Mouse (Mus musculus) lung, embryonic 15.5 days (tissue): ENCODE measurements around the gene Ntn1. TPM values are rescaled to one million over a fixed set of nuclear protein-coding genes. Genes with fewer than 3 reads are reported as not detected.

Experiments used
- ATAC-seq: fragments of 200-750 bp; cut with Nextera tagmentation; 2 replicates; pipeline ENCODE4 v1.8.0; 2017; ENCODE audit warnings: moderate number of reproducible peaks, borderline replicate concordance; ENCODE audit not compliant: low FRiP score, low TSS enrichment; ENCODE audit errors: extremely low read depth
- H3K27ac ChIP-seq: fragments of 300-500 bp; sonication (generic); 2 replicates; pipeline ENCODE4 v1.5.1; 2015; ENCODE audit warnings: moderate library complexity, mild to moderate bottlenecking, inconsistent platforms
- H3K27me3 ChIP-seq: fragments of 300-500 bp; sonication (generic); 2 replicates; pipeline ENCODE4 v1.6.1; 2015; ENCODE audit warnings: inconsistent platforms
- H3K36me3 ChIP-seq: fragments of 300-500 bp; sonication (generic); 2 replicates; pipeline ENCODE4 v1.6.1; 2015; ENCODE audit warnings: inconsistent platforms
- H3K4me1 ChIP-seq: fragments of 300-500 bp; sonication (generic); 2 replicates; pipeline ENCODE4 v1.6.1; 2015; ENCODE audit warnings: inconsistent platforms
- H3K4me2 ChIP-seq: fragments of 300-500 bp; sonication (generic); 2 replicates; pipeline ENCODE4 v1.6.1; 2015; ENCODE audit warnings: inconsistent platforms, mild to moderate bottlenecking, moderate library complexity
- H3K4me3 ChIP-seq: fragments of 300-500 bp; sonication (generic); 2 replicates; pipeline ENCODE4 v1.5.1; 2015; ENCODE audit warnings: mild to moderate bottlenecking, inconsistent platforms
- H3K9ac ChIP-seq: fragments of 300-500 bp; sonication (generic); 2 replicates; pipeline ENCODE4 v1.6.1; 2015; ENCODE audit warnings: inconsistent platforms
- H3K9me3 ChIP-seq: fragments of 300-500 bp; sonication (generic); 2 replicates; pipeline ENCODE4 v1.6.1; 2016; ENCODE audit warnings: inconsistent platforms
- WGBS: fragments of 180-500 bp; shearing (Covaris S2); methylation state at CpG from one replicate; pipeline ENCODE4 v1.1.7; 2015; 5-methylcytosine and 5-hydroxymethylcytosine counted together
- polyA plus RNA-seq: library from polyadenylated mRNA; unstranded; fragments of >200 nt; fragmentation: Nextera tagmentation; extraction: Ambion mirVana; gene quantifications from 2 replicates; pipeline ENCODE4 v1.2.1, GENCODE M21; 2015

Gene Ntn1
- polyA plus RNA-seq = 4.0 and 4.8 TPM in 2 replicates

- peak within 1 kb of the TSS; percentile 49 for H3K4me3 ChIP-seq
- no peaks in the 10 kb centered on the region for H3K36me3 ChIP-seq
- H3K27ac ChIP-seq = no peak within 1 kb of the TSS
- ATAC-seq = no peak
- peak within 1 kb of the TSS; percentile 43 for H3K9ac ChIP-seq
- peaks cover 68% of the 10 kb centered on the region for H3K27me3 ChIP-seq
- H3K9me3 ChIP-seq = no peaks in the 10 kb centered on the region
- WGBS = 5% methylated on average over 11 of the region's 11 CpGs
- H3K4me1 ChIP-seq = peaks cover 31% of the 10 kb centered on the region
- H3K4me2 ChIP-seq = peak within 1 kb of the TSS; percentile 98
Observed at GRCm38 (mm10) chr11:68400727-68401219, at the start of gene Ntn1. Ntn1 (minus strand) TSS chr11:68400823.

DNA sequence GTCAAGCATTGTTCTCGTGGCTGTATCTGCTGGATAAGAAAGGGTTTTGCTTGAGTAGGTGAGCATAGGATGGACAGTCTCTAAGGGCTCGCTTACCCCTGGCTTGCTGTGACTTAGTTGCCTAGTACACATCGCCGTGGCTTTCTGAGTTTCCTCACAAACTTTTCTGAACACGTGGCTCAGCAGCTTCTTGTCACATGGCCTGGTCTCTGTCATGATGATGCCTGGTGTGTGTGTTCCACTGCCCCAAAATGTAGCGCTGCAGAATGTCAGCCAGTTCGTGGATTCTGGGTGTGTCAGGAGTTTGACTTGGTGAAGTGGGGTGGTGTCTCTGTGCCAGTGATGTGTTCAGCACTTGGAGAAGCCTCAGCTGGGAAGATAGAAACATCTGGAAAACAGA is 47.7 kb upstream of the Ntn1 start:
- Histone ChIP-seq H3K4me3 (no peak overlapping the region), H3K9ac (no peak overlapping the region), H3K27me3 (no peaks in the 10 kb centered on the region), H3K27ac (no peak overlapping the region), H3K4me2 (no peak overlapping the region), H3K36me3 (no peaks in the 10 kb centered on the region), H3K9me3 (no peaks in the 10 kb centered on the region), H3K4me1 (peaks cover 8% of the 10 kb centered on the region)
- 78% methylated on average over 7 of the region's 7 CpGs for WGBS
- ATAC-seq = no peak

DNA sequence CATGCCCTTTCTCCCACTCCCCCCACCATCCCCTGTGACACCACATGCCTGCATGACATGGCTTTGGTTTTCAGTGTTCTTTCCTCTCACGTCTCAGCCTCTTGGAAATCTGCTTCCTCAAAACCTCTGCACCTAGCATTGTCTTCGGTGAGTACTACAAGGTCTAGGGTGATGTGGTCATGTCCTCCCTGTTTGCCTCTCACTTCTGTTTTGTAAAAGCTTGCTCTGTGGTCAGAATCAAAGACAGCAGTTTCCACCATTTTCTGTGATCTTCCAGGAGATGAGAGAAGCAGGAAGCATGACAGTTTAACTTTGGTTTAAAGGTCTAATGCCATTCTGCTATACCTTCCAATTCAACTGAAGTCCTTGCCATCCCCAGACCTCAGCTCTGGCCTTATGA is 46.6 kb upstream of the Ntn1 start:
- Histone ChIP-seq H3K27me3 (no peaks in the 10 kb centered on the region), H3K4me3 (no peak overlapping the region), H3K4me1 (peaks cover 8% of the 10 kb centered on the region), H3K4me2 (no peak overlapping the region), H3K36me3 (no peaks in the 10 kb centered on the region), H3K27ac (no peak overlapping the region), H3K9ac (no peak overlapping the region), H3K9me3 (no peaks in the 10 kb centered on the region)
- no peak for ATAC-seq
- 77% methylated on average over 2 of the region's 2 CpGs for WGBS

DNA sequence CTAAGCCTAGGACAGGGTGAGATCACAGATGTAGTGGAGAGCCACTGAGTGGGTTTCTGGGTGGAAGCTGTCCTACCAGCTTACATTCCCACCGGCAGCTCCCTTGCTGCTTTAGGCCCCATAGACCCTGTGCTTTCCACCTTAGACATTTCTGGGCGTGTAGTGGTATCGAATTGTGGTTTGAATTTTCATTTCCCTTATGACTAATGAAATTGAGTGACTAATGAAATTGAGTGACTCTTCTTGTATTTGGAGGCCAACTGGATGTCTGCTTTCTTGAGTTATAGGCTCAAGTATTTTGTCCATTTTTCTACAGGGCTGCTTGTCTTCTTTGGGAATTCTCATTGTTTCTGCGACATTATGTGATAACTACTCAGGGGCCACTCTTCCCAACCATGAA is 45.9 kb upstream of the Ntn1 start:
- Histone ChIP-seq H3K9ac (no peak overlapping the region), H3K4me1 (peaks cover 8% of the 10 kb centered on the region), H3K27ac (no peak overlapping the region), H3K4me2 (no peak overlapping the region), H3K36me3 (no peaks in the 10 kb centered on the region), H3K4me3 (no peak overlapping the region), H3K9me3 (no peaks in the 10 kb centered on the region), H3K27me3 (no peaks in the 10 kb centered on the region)
- ATAC-seq = no peak
- WGBS = 92% methylated on average over 4 of the region's 4 CpGs

- Histone ChIP-seq H3K4me1 (peaks cover 4% of the 10 kb centered on the region), H3K4me3 (no peak overlapping the region), H3K36me3 (no peaks in the 10 kb centered on the region), H3K4me2 (no peak overlapping the region), H3K9me3 (no peaks in the 10 kb centered on the region), H3K9ac (no peak overlapping the region), H3K27me3 (no peaks in the 10 kb centered on the region), H3K27ac (no peak overlapping the region)
- WGBS = 77% methylated on average over 4 of the region's 4 CpGs
- ATAC-seq = no peak
Observed at GRCm38 (mm10) chr11:68445901-68446300, 45.3 kb upstream of the Ntn1 start.

- no peak overlapping the region for H3K4me3 ChIP-seq
- H3K4me2 ChIP-seq = no peak overlapping the region
- no peaks in the 10 kb centered on the region for H3K9me3 ChIP-seq
- H3K9ac ChIP-seq = no peak overlapping the region
- H3K4me1 ChIP-seq = no peaks in the 10 kb centered on the region
- no peaks in the 10 kb centered on the region for H3K36me3 ChIP-seq
- 67% methylated on average over 12 of the region's 12 CpGs for WGBS
- no peaks in the 10 kb centered on the region for H3K27me3 ChIP-seq
- ATAC-seq = no peak
- no peak overlapping the region for H3K27ac ChIP-seq
Observed at GRCm38 (mm10) chr11:68442983-68443638, 42.5 kb upstream of the Ntn1 start.

- Histone ChIP-seq H3K4me2 (no peak overlapping the region), H3K27ac (no peak overlapping the region), H3K9me3 (no peaks in the 10 kb centered on the region), H3K36me3 (no peaks in the 10 kb centered on the region), H3K27me3 (no peaks in the 10 kb centered on the region), H3K4me1 (no peaks in the 10 kb centered on the region), H3K9ac (no peak overlapping the region), H3K4me3 (no peak overlapping the region)
- ATAC-seq = no peak
- WGBS = 75% methylated on average over 8 of the region's 8 CpGs
Observed at GRCm38 (mm10) chr11:68442346-68442745, 41.7 kb upstream of the Ntn1 start.

GRCm38 (mm10) chr11:68440965-68441364 is 40.3 kb upstream of the Ntn1 start:
- Histone ChIP-seq H3K4me2 (no peak overlapping the region), H3K27ac (no peak overlapping the region), H3K4me1 (no peaks in the 10 kb centered on the region), H3K9ac (no peak overlapping the region), H3K27me3 (no peaks in the 10 kb centered on the region), H3K4me3 (no peak overlapping the region), H3K36me3 (no peaks in the 10 kb centered on the region), H3K9me3 (no peaks in the 10 kb centered on the region)
- 50% methylated on average over 5 of the region's 5 CpGs for WGBS
- no peak for ATAC-seq

- no peak overlapping the region for H3K27ac ChIP-seq
- ATAC-seq = no peak
- no peak overlapping the region for H3K4me3 ChIP-seq
- H3K36me3 ChIP-seq = no peaks in the 10 kb centered on the region
- 77% methylated on average over 9 of the region's 9 CpGs for WGBS
- no peak overlapping the region for H3K9ac ChIP-seq
- H3K27me3 ChIP-seq = no peaks in the 10 kb centered on the region
- H3K9me3 ChIP-seq = no peaks in the 10 kb centered on the region
- H3K4me2 ChIP-seq = no peak overlapping the region
- H3K4me1 ChIP-seq = no peaks in the 10 kb centered on the region
Observed at GRCm38 (mm10) chr11:68440100-68440499, 39.5 kb upstream of the Ntn1 start.

DNA sequence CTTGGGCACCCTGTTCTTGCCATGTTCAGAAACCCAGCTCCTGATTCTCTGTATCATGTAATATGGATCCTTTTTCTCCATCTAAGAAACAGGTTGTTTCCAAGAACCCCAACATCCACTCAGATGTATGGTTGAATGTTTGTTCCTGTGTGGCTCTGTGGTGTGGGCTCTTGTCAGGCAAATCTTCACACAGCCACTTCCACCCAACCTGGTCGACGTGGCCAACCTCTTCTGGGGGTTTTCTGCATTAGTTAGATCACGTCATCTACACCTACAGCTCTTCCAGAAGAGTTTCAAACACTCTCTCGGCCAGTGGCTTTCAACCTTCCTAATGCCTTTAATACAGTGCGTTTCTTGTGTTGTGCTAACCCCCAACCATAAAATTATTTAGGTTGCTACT is 35.8 kb upstream of the Ntn1 start:
- Histone ChIP-seq H3K27ac (no peak overlapping the region), H3K4me2 (no peak overlapping the region), H3K4me1 (peaks cover 12% of the 10 kb centered on the region), H3K27me3 (peaks cover 14% of the 10 kb centered on the region), H3K36me3 (no peaks in the 10 kb centered on the region), H3K4me3 (no peak overlapping the region), H3K9me3 (no peaks in the 10 kb centered on the region), H3K9ac (no peak overlapping the region)
- 78% methylated on average over 5 of the region's 5 CpGs for WGBS
- no peak for ATAC-seq

DNA sequence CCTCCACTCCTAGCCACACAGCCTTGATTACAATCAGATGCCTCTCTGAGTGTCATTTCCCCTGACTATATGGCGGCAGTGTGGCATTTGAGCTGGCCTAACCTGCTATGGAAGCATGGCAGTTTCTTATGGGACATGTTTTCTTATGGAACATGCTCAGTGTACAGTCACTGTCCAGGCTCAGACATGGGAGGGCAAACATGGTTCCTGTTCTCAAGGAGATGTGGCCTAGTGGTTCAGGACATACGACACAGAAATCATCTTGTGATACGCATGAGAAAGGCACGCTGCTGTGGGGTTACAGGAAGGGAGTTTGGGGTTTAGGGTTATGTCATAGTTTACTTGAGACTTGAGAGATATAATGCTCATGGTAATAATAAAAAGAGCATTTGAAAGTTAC is 35.0 kb upstream of the Ntn1 start:
- H3K4me3 ChIP-seq = no peak overlapping the region
- H3K4me2 ChIP-seq = no peak overlapping the region
- 92% methylated on average over 4 of the region's 4 CpGs for WGBS
- no peak for ATAC-seq
- peaks cover 20% of the 10 kb centered on the region for H3K27me3 ChIP-seq
- H3K4me1 ChIP-seq = peaks cover 15% of the 10 kb centered on the region
- no peak overlapping the region for H3K9ac ChIP-seq
- H3K36me3 ChIP-seq = no peaks in the 10 kb centered on the region
- H3K9me3 ChIP-seq = no peaks in the 10 kb centered on the region
- H3K27ac ChIP-seq = no peak overlapping the region

- WGBS = 83% methylated on average over 2 of the region's 2 CpGs
- ATAC-seq = no peak
- Histone ChIP-seq H3K27me3 (peaks cover 27% of the 10 kb centered on the region), H3K4me2 (no peak overlapping the region), H3K9me3 (no peaks in the 10 kb centered on the region), H3K36me3 (no peaks in the 10 kb centered on the region), H3K27ac (no peak overlapping the region), H3K4me3 (no peak overlapping the region), H3K9ac (no peak overlapping the region), H3K4me1 (peaks cover 15% of the 10 kb centered on the region)
Observed at GRCm38 (mm10) chr11:68434697-68435096, 34.1 kb upstream of the Ntn1 start.

DNA sequence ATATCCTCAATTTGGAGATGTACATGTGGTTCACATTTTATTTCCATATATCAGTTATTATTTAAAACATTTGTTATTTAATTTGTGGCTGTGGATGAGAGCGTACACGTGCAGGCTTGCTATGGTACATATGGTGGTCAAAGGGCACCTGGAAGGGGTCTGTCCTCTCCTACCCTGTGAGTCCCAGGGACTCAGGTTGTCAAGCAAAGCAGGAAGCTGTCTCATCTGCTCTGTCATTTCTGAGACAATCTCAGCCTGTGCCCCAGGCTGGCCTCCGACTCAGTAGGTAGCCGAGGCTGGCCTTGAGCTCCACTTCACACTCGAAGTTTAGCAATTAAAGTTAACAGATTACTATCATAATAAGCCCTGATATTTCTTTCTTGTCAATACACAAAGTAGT is 32.9 kb upstream of the Ntn1 start:
- Histone ChIP-seq H3K9me3 (no peaks in the 10 kb centered on the region), H3K9ac (no peak overlapping the region), H3K4me1 (peaks cover 15% of the 10 kb centered on the region), H3K36me3 (no peaks in the 10 kb centered on the region), H3K4me3 (no peak overlapping the region), H3K27ac (no peak overlapping the region), H3K27me3 (peaks cover 27% of the 10 kb centered on the region), H3K4me2 (no peak overlapping the region)
- WGBS = 82% methylated on average over 5 of the region's 5 CpGs
- no peak for ATAC-seq
